Mouse (Mus musculus): ENCODE results near the gene Tent5d.

Tent5d gene

DNA sequence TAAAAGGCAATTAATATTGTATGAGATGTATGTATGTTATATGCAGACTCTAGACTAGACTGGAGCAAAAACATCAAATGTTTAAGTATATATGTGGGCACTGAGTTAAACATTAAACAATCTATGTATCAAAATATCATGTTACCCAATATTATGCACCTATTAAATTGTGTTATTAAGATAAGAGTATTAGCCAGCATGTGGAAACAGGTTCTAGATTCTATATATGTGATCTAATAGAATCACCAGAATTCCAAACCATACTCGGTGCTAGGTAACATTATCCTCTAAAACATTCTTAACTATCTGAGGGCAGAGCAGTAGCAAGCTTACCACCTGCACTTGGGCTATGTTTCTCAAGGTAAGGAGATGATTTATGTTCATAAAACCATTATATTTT lies at the start of gene Tent5d:
Gene Tent5d, plus strand, starts transcription at position 301 of the 400 bp plus-strand sequence.
- DNase-seq (ENCODE audit: low spot score in 2 of 2) = no peak

DNA sequence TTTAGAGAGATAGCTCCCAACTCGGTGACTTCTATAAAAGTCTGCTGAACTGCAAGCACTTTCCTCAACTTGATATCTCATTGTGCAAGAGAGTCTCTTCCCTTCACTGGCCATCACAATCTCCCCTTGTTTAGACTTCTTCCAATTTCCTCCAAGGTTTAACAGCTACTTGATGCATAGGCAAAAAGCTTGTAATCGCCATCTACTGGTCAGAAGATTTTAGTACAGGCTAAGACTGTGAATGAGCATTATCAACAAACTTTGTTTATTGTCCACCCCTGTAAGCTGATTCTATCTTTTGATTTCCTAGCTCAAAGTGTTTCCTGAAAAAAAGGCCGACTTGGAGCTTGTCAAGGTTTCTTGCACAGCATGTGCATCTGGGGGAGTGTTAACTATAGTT lies 24.5 kb upstream of the Tent5d start:
- no peak for DNase-seq (ENCODE audit: low spot score in 2 of 2)

DNA sequence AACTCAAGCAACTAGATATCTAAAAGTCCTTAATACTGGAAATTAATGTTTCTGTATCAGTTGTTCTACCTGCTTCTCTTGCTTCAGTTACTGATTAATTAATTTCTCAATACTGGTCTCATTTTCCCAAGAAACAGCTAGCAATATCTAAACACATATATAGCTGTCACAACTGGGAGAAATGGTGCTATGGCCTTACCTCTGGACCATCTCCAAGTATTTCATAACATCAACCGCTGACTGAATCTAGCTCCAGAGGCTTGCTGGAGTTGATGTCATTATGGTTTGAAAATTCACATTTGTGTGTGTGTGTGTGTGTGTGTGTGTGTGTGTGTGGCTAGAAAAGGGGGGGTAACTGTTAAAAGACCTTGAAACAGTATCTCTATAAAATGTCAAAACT lies 2.3 kb upstream of the Tent5d start:
- no peak for DNase-seq (ENCODE audit: low spot score in 2 of 2)

DNA sequence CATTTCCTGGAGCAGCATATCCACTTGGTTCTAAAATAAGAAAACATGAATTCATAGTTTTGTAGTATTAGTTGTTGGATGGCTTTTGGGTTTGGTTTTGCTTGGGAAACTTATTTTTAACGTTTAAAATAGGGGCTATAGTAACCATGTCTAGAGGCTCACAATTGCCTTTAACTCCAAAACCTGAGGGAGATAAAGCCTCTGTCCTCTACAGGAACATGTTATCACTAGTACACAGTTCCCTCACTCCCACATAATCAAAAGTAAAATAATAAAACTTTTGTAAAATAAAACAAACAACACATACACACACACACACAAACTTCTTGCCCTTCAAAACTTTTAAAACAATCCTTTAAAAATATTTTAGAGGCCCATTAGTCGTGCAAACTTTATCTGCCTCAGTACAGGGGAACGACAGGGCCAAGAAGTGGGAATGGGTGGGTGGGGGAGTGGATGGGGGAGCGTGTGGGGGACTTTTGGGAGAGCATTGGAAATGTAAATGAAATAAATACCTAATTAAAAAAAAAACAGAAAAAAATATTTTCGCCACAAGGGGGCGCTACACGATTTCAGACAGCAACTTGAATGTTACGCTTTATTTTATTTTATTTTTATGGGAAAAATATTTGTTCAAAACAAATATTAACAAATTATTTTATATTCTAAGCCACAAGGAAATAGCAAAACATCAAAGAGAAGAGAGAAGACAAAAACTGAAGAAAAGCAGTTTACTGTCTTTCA lies 1.5 kb upstream of the Tent5d start:
- no peak for DNase-seq (ENCODE audit: low spot score in 2 of 2)

DNA sequence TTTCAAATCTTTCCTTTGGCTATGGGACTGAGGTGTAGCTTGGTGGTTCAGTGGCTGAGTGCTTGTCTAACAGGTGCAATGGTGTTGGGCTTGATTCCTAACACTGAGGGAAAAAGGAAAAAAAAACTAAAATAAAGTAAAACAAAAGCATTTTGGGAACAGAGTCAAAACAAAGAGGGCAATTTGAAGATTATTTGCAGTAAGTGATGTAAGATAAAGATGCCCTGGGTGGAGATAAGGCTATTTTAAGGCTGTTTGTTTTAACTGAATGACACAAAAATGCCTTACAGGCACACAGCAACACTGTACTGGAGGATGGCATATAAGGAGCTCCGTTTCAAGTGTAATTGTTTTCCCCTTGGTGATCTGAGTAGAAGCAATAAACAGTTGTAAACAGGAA lies 3.4 kb downstream of the Tent5d start:
- no peak for DNase-seq (ENCODE audit: low spot score in 2 of 2)

DNA sequence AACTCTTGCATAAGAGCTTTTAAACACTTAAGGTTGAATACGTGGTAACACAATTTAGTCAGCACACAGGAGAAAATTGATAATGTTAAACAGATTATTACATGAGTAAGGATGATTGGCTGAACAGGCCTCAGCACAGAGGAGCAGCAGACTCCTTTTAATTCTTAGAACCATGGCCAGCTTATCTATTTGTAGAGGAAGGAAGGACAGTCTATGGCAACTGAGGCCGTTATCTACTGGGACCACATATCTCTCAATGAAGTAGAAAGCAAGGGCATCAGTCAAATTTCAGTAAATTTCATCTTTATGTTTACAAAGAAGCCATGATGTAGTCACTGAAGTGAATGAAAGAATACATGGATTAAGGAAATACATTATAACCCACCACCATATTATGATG lies 4.5 kb downstream of the Tent5d start:
- DNase-seq (ENCODE audit: low spot score in 2 of 2) = no peak

DNA sequence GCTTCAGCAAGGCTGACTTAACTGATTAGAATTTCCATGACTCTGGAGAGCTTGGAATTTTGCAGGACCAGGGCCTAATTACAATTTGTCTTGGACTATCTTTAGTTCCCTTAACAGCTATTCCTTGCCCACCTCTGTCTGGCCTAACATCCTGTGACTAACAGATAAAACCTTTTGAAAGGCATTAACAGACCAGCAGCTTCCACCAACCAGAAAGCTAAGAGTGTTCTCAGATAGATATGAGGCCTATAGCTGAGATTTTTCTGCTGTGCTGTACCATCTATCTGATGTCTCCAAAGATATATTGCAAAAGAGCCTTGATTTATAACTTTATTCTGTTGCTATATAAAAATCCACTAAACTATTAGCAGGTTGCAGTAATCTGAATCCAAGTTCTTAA lies 19.7 kb downstream of the Tent5d start:
- DNase-seq (ENCODE audit: low spot score in 2 of 2) = no peak

DNA sequence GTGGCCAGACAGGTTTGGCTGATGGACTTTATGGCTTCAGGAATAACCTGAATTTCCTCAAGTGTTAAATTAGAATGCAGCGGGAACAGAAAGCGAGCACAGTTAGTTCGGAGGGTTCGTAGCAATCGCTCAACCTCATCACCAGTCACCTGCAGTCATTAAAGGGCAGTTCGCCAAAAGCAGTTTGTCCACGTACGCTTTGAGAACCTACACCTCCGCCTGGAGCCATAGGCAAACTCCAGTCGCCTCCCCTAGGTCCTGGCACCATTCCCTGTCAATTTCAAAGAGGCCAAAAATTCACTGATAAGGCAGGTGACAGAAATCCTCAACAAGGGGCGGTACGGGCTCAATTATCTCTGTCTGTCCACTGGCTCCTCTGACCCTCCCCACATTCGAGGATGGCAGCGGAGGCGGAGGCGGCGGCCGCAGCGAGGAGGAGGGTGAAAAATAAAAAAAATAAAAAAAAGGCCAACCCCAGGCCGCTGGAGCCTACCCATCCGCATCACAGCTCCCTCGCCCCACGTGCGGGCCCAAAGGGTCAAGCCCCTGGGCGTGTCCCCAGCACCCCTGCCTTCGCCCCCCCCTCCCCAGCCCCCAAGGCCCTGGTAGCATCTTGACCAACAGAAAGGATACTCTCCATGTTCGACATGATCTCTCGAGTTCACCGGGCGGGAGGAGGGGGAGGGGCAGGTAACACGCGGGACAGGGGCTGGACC lies 23.3 kb downstream of the Tent5d start:
- DNase-seq (ENCODE audit: low spot score in 2 of 2) = peak; percentile 4 to 10

DNA sequence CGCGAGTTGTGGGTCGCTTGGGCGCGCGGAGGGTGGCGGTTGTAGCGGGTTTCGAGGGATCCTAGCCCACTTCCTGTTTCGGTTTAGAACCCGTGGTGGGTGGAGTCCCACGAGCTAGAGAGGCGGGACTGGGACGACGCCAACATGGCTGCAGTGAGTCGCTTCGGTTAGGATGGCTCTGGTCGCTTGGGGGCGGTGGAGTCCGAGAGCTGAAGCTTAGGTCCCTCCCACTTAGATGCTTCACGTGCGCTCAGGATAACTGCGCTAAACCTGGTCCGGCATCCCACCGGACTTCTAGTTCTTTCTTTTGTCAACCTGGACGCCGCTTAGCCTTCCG lies 23.8 kb downstream of the Tent5d start, which contains the start of gene 2610002M06Rik:
Gene 2610002M06Rik, minus strand, starts transcription at position 117 of the 337 bp plus-strand sequence.
- DNase-seq (ENCODE audit: low spot score in 2 of 2) = peak; percentile 87 to 88

DNA sequence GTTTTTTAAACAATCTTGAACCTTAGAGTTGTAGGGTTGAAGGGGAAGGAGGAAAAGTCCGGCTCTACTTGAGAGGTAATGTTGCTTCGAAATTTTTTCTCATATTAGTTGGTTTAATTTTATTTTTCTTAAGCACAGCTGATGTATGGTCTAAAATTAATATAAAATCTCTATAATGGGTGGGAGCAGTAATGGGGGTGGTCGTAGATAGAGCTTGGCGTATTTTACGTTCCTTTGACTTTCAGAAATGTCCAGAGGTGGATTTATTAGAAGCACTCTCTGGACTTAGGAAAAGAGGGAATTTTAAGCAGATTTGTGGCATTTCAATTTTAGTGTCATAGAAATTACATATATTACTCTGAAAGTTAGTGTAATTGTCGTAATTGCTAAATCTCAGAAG lies 24.3 kb downstream of the Tent5d start:
- DNase-seq (ENCODE audit: low spot score in 2 of 2) = no peak

DNA sequence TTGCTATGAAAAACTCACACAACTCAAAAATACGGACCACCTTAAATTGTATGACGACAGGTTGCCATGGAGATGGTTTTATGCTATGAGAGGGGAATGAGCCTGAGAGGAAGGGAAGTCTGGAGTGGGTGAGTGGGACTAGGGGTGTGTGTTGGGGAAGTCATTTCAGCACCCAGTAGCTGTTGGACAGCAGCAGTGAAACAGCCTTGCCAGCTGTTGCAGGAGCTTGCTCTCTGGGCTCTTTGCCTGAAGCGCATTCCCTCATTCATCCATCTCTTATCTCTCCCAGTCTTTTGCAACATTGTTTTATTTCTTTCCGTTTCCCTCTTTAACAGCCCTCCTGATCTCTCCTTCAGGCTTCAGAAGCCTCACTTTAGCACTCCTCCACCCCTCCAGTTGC lies 65.8 kb downstream of the Tent5d start:
- DNase-seq (ENCODE audit: low spot score in 2 of 2) = no peak
